Comparison of ENCODE assay signal across 12 mouse cellular contexts in the genomic region with DNA sequence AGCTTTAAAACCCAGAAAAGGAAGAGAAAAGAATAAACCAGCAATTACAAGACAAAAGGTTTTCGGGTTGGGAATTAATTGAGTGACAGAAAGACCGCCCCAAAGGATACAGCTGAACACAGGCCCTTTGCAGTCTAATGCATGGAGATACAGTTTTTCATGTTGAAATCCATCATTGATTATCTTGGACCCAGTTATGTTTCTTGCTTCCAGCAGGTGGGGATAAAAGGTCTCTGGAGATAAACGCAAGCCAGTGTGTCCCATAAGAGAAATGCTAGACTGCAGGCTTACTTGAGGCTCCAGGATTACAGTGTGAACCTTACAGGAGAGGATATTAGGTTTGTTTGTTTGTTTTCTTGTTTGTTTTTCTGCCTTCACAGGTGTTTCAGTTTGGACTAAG.
A peak's percentile ranks its signal among the peaks of the same experiment; 100 is the strongest.
DNase-seq lines count a peak whose midpoint lies in the region; ATAC-seq and TF ChIP-seq lines count a peak whose summit lies in the region.
"Had no signal": no experiment of that assay in that cellular context is flagged by ENCODE, and none has a peak within 500 bp of the region (broad histone marks: within the 10 kb centered on the region; RNA-seq: fewer than 3 reads in every experiment).

No protein-coding gene starts in this region.

- peak; percentile 36; the same call in 1 of the 2 replicates for ATAC-seq in forebrain, postnatal 0 days
- ATAC-seq in midbrain, embryonic 16.5 days, result peak; percentile 33; the same call in 1 of the 2 replicates

- H3K27ac ChIP-seq in left cerebral cortex, adult 2 months, result no peak overlapping the region
- H3K27ac ChIP-seq in forebrain, postnatal 0 days (ENCODE audit: low read depth, low read length), result no peak overlapping the region
- H3K27ac ChIP-seq in midbrain, embryonic 16.5 days (ENCODE audit: low read length), result peak overlapping the region; percentile 5; the same call in 1 of the 2 replicates
- H3K27ac ChIP-seq: heart, embryonic 15.5 days had no signal

- H3K4me2 ChIP-seq in forebrain, postnatal 0 days (ENCODE audit: low read depth), result no peak overlapping the region
- H3K4me2 ChIP-seq in midbrain, embryonic 16.5 days (ENCODE audit: low read length), result no peak overlapping the region
- H3K4me2 ChIP-seq: heart, embryonic 15.5 days had no signal

- H3K27me3 ChIP-seq in forebrain, postnatal 0 days (ENCODE audit: insufficient read depth, low read length), result no peaks in the 10 kb centered on the region
- no peaks in the 10 kb centered on the region for H3K27me3 ChIP-seq in midbrain, embryonic 16.5 days (ENCODE audit: control insufficient read depth, insufficient read depth, low read depth, low read length)
- H3K27me3 ChIP-seq: heart, embryonic 15.5 days had no signal

- DNase-seq in cerebellum, adult 9-10 months, result peak; percentile 35
- DNase-seq in cerebellum, postnatal 4 days (ENCODE audit: low spot score in 2 of 2), result no peak
- no peak for DNase-seq in left cerebral cortex, adult 2 months (ENCODE audit: extremely low spot score in 1 of 2, low spot score in 2 of 2)
- DNase-seq in left cerebral cortex, postnatal 10 days (ENCODE audit: extremely low spot score in 1 of 2, low spot score in 2 of 2), result no peak
- DNase-seq in forebrain, postnatal 0 days, result peak; percentile 50
- DNase-seq in adrenal gland, adult 8-10 months, result no peak
- no peak for DNase-seq in urinary bladder, postnatal 10 days (ENCODE audit: low spot score)
- DNase-seq: kidney, postnatal 14 days; spleen, adult 18-20 months; thymus, postnatal 4 days had no signal

- TF ChIP-seq CTCF in left cerebral cortex, adult 2 months (IDR thresholded peaks at IDR 0.05), result peak; percentile 44
- TF ChIP-seq CTCF in forebrain, postnatal 0 days (IDR thresholded peaks at IDR 0.05; ENCODE audit: low read depth), result peak; percentile 63

- H3K9me3 ChIP-seq in forebrain, postnatal 0 days (ENCODE audit: low read length), result no peaks in the 10 kb centered on the region
- H3K9me3 ChIP-seq in midbrain, embryonic 16.5 days (replicated peaks; ENCODE audit: control insufficient read depth, low read length, poor library complexity, severe bottlenecking), result no peaks in the 10 kb centered on the region
- H3K9me3 ChIP-seq: heart, embryonic 15.5 days had no signal

- 18% methylated on average over 3 of the region's 3 CpGs for WGBS in forebrain, postnatal 0 days
- 15% methylated on average over 3 of the region's 3 CpGs for WGBS in midbrain, embryonic 16.5 days

- no peak overlapping the region for H3K4me3 ChIP-seq in left cerebral cortex, adult 2 months
- H3K4me3 ChIP-seq in forebrain, postnatal 0 days (ENCODE audit: low read depth, low read length), result no peak overlapping the region
- no peak overlapping the region for H3K4me3 ChIP-seq in midbrain, embryonic 16.5 days (ENCODE audit: low read depth, low read length)
- H3K4me3 ChIP-seq: heart, embryonic 15.5 days had no signal

- H3K36me3 ChIP-seq in forebrain, postnatal 0 days (ENCODE audit: insufficient read depth), result no peaks in the 10 kb centered on the region
- no peaks in the 10 kb centered on the region for H3K36me3 ChIP-seq in midbrain, embryonic 16.5 days (ENCODE audit: control insufficient read depth, insufficient read depth, low read length)
- H3K36me3 ChIP-seq: heart, embryonic 15.5 days had no signal

- H3K4me1 ChIP-seq in forebrain, postnatal 0 days (ENCODE audit: insufficient read depth), result peaks cover 11% of the 10 kb centered on the region
- peaks cover 15% of the 10 kb centered on the region for H3K4me1 ChIP-seq in midbrain, embryonic 16.5 days (ENCODE audit: control insufficient read depth, insufficient read depth, low read length)
- H3K4me1 ChIP-seq: heart, embryonic 15.5 days had no signal

- H3K9ac ChIP-seq in forebrain, postnatal 0 days, result no peak overlapping the region
- H3K9ac ChIP-seq in midbrain, embryonic 16.5 days (ENCODE audit: low read depth, low read length), result no peak overlapping the region
- H3K9ac ChIP-seq: heart, embryonic 15.5 days had no signal

- intact Hi-C loops in left cerebral cortex, adult 2 months (cut with DNase I), result loop anchor here (5.0 kb wide), 1 partner anchor 285 kb away; no protein-coding TSS in a partner anchor
- intact Hi-C loops in left cerebral cortex, postnatal 10 days (cut with DNase I), result loop anchor here (5.0 kb wide), 1 partner anchor 285 kb away; no protein-coding TSS in a partner anchor

Comparison
In these comparisons a context has a peak if more than half of its experiments do, and no peak if none do; other contexts are left out.
1. DNase-seq: peak in cerebellum, adult 9-10 months (single experiment) and forebrain, postnatal 0 days (single experiment); none in cerebellum, postnatal 4 days (0 of 2), left cerebral cortex, adult 2 months (0 of 2), left cerebral cortex, postnatal 10 days (0 of 2), adrenal gland, adult 8-10 months (single experiment) and urinary bladder, postnatal 10 days (single experiment).